Mouse (Mus musculus) ES-E14 (cell line): Measurements from ENCODE around the gene 0610037L13Rik.

Source experiments
- MAFK ChIP-seq: IDR thresholded peaks from 2 replicates; pipeline ENCODE4 v1.6.1; 2014; ENCODE audit warnings: mild to moderate bottlenecking, low read depth, low read length, inconsistent platforms; ENCODE audit not compliant: insufficient read depth
- ZC3H11A ChIP-seq: IDR thresholded peaks from 2 replicates; pipeline ENCODE4 v1.6.1; 2012; ENCODE audit warnings: low read depth, mild to moderate bottlenecking, inconsistent platforms, low read length, borderline replicate concordance

DNA sequence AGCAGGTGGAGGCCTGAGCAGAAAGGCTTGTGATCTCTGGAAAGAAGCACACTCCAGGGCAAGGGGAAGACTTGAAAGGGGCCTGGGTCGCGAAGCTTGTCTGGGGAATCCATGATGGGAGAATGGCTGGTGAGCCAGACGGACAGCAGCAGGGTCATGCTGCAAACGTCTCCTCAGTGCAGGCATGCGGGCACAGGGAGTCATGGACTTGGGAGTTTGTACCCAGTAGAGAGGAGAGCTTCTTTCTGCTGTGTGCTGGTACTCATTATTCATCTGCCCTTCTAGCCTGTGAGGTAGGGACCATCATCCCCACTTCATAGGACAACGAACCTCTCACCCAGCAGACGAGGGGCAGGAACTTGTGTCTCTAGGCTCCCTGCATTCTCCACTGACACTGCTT is 35.8 kb upstream of the 0610037L13Rik start:
- TF ChIP-seq MAFK (no peak), ZC3H11A (no peak)
